Mouse (Mus musculus): ENCODE measurements at regions not wholly inside any gene's neighbourhood (a gene's known extent, or its start where the extent isn't known, plus 50 kb on each side); places are given as distances from the start of the nearest gene placed in this dataset.

DNA sequence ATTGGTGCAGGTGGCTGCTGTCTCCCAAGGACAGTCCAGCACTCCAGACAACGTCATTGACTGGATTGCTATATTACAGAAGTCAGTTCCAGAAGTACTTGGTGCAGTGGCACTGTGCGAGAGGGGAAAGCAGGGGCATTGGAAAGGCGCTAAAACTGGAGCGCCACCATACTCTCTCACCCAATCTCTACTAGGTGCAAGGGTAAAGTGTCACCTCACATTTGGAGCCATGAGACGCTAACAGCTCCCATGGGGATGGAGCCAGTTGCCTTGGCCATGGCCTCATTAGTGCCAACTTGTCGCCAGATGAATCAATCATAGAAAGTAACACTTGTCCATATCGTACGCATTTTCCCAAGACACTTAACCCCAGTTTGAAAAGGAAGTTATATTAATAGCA, 1617.2 kb upstream of the Gulo start:
- WGBS (ENCODE audit: insufficient replicate concordance), result 74% methylated on average over 8 of the region's 8 CpGs
- no peak overlapping the region for H3K4me3 ChIP-seq (replicated peaks)
- DNase-seq (no peak), ATAC-seq (ENCODE audit: low read depth) (no peak)
- no peak overlapping the region for H3K9ac ChIP-seq
- no peaks in the 10 kb centered on the region for H3K36me3 ChIP-seq
- H3K9me3 ChIP-seq (replicated peaks), result no peaks in the 10 kb centered on the region
- no peaks in the 10 kb centered on the region for H3K27me3 ChIP-seq
- no peaks in the 10 kb centered on the region for H3K4me1 ChIP-seq (replicated peaks)
- no peak overlapping the region for H3K4me2 ChIP-seq
- H3K27ac ChIP-seq, result no peak overlapping the region

GRCm38 (mm10) chr14:67623841-67624480, 1615.0 kb upstream of the Gulo start:
- H3K4me2 ChIP-seq, result no peak overlapping the region
- no peak overlapping the region for H3K9ac ChIP-seq
- H3K36me3 ChIP-seq, result no peaks in the 10 kb centered on the region
- no peaks in the 10 kb centered on the region for H3K27me3 ChIP-seq
- DNase-seq (no peak), ATAC-seq (ENCODE audit: low read depth) (no peak)
- no peak overlapping the region for H3K4me3 ChIP-seq (replicated peaks)
- WGBS (ENCODE audit: insufficient replicate concordance), result 41% methylated on average over 4 of the region's 4 CpGs
- no peaks in the 10 kb centered on the region for H3K9me3 ChIP-seq (replicated peaks)
- H3K27ac ChIP-seq, result no peak overlapping the region
- H3K4me1 ChIP-seq (replicated peaks), result no peaks in the 10 kb centered on the region

DNA sequence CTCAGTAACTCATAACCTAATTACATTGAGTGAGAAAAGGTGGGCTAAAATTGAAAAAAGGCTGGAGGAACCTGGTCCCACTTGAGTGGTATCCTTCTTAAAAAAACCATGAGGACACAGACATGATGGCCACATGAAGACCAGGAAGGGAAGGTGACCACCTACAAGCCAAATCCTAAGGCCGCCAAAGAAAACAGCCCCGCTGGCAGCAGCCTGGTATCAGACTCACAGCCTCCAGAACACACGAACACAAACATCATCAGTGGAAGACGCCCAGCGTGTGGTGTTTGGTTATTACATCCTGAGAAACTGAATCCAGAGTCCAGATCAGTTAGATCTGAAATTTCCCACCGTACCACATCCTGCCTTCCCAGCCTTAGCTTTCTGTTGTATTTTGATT, 1613.9 kb upstream of the Gulo start:
- no peaks in the 10 kb centered on the region for H3K36me3 ChIP-seq
- no peak overlapping the region for H3K4me2 ChIP-seq
- no peaks in the 10 kb centered on the region for H3K27me3 ChIP-seq
- H3K4me3 ChIP-seq (replicated peaks), result no peak overlapping the region
- H3K9ac ChIP-seq, result no peak overlapping the region
- 62% methylated on average over 6 of the region's 6 CpGs for WGBS (ENCODE audit: insufficient replicate concordance)
- DNase-seq (no peak), ATAC-seq (ENCODE audit: low read depth) (no peak)
- no peaks in the 10 kb centered on the region for H3K4me1 ChIP-seq (replicated peaks)
- no peak overlapping the region for H3K27ac ChIP-seq
- H3K9me3 ChIP-seq (replicated peaks), result no peaks in the 10 kb centered on the region

- Histone ChIP-seq H3K9me3 (replicated peaks) (no peaks in the 10 kb centered on the region), H3K9ac (no peak overlapping the region), H3K4me3 (replicated peaks) (no peak overlapping the region), H3K4me2 (no peak overlapping the region), H3K27ac (no peak overlapping the region), H3K27me3 (no peaks in the 10 kb centered on the region), H3K4me1 (replicated peaks) (no peaks in the 10 kb centered on the region), H3K36me3 (no peaks in the 10 kb centered on the region)
- ATAC-seq (ENCODE audit: low read depth) (no peak), DNase-seq (no peak)
- 48% methylated on average over 2 of the region's 2 CpGs for WGBS (ENCODE audit: insufficient replicate concordance)
These were observed 1612.5 kb upstream of the Gulo start for GRCm38 (mm10) chr14:67621486-67621885.

GRCm38 (mm10) chr14:67620854-67621476, 1612.0 kb upstream of the Gulo start:
- no peak overlapping the region for H3K4me3 ChIP-seq (replicated peaks)
- H3K36me3 ChIP-seq, result no peaks in the 10 kb centered on the region
- 32% methylated on average over 4 of the region's 4 CpGs for WGBS (ENCODE audit: insufficient replicate concordance)

DNA sequence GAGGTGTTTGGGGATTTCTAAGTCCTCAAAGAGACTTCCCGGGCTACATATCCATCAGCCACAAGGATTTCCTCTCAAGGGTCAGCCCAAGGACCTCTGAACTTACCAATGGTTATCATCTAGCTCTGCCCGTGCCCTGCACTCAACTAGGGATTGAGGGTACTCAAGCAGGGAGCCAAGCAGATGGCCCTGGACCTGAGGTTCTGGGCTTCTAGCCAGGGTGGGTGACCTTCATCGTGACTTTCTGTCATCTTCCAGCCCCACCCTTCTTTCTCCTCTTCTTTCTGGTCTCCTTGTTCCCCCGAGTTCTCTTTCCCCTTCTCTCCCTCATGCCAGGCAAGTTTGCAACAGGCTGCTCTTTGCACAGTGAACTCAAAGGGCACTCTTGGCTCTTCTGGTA, 1610.6 kb upstream of the Gulo start:
- WGBS (ENCODE audit: insufficient replicate concordance), result 58% methylated on average over 4 of the region's 4 CpGs
- no peaks in the 10 kb centered on the region for H3K27me3 ChIP-seq
- H3K4me2 ChIP-seq, result no peak overlapping the region
- no peak overlapping the region for H3K9ac ChIP-seq
- DNase-seq, result no peak
- no peak for ATAC-seq (ENCODE audit: low read depth)
- no peak overlapping the region for H3K4me3 ChIP-seq (replicated peaks)
- H3K36me3 ChIP-seq, result no peaks in the 10 kb centered on the region
- no peaks in the 10 kb centered on the region for H3K9me3 ChIP-seq (replicated peaks)
- no peak overlapping the region for H3K27ac ChIP-seq
- H3K4me1 ChIP-seq (replicated peaks), result no peaks in the 10 kb centered on the region

More at GRCm38 (mm10) chr14:67620854-67621476, 1612.0 kb upstream of the Gulo start:
- ATAC-seq (ENCODE audit: low read depth), result no peak
- no peaks in the 10 kb centered on the region for H3K9me3 ChIP-seq (replicated peaks)
- H3K27me3 ChIP-seq, result no peaks in the 10 kb centered on the region
- H3K4me1 ChIP-seq (replicated peaks), result no peaks in the 10 kb centered on the region
- no peak overlapping the region for H3K9ac ChIP-seq
- DNase-seq, result no peak
- H3K4me2 ChIP-seq, result no peak overlapping the region
- no peak overlapping the region for H3K27ac ChIP-seq

DNA sequence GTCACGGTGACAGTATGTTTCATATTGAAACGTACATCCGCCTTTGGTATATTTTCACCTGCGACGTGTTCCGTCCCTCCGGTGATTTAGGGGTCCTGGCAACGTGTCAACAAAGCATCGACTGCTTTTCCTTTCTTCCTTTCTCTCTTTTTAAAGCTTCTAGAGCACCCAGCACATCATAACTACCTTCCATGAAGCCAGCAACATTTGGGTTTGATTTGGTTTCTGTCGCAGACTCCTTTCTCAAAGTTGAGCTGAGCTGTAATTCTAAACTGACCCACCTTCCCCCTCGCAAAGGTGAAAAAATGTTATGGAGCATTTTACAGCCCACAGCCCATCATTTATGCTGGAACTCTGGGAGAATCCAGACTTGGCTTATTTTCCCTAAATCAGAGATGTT, 1605.4 kb upstream of the Gulo start:
- Histone ChIP-seq H3K36me3 (no peaks in the 10 kb centered on the region), H3K27ac (no peak overlapping the region), H3K9me3 (replicated peaks) (no peaks in the 10 kb centered on the region), H3K4me1 (replicated peaks) (no peaks in the 10 kb centered on the region), H3K4me3 (replicated peaks) (no peak overlapping the region), H3K4me2 (no peak overlapping the region), H3K27me3 (no peaks in the 10 kb centered on the region), H3K9ac (no peak overlapping the region)
- DNase-seq (no peak), ATAC-seq (ENCODE audit: low read depth) (no peak)
- WGBS (ENCODE audit: insufficient replicate concordance), result 75% methylated on average over 11 of the region's 11 CpGs

DNA sequence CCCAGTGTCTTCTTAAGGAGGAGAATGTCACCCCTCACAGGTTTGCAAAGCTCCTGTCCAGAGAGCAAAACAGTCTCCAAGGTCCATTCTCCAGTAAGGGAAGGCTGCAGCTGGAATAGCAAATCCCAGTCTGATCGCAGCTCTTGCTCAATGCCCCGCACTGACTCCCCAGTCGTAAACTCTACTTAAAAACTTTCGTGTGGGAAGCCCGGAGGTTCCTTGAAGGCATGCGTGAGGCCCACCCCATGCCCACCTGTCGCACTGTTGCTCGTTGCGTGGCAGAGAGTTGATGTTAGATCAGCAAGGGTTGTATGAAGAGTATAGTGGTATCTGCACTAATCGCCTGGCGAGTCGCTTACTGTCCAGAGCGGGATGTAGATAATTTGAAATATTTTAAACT, 1604.7 kb upstream of the Gulo start:
- no peak overlapping the region for H3K4me3 ChIP-seq (replicated peaks)
- no peak overlapping the region for H3K4me2 ChIP-seq
- H3K9ac ChIP-seq, result no peak overlapping the region
- no peak for DNase-seq
- no peaks in the 10 kb centered on the region for H3K27me3 ChIP-seq
- H3K4me1 ChIP-seq (replicated peaks), result no peaks in the 10 kb centered on the region
- WGBS (ENCODE audit: insufficient replicate concordance), result 70% methylated on average over 13 of the region's 13 CpGs
- no peaks in the 10 kb centered on the region for H3K9me3 ChIP-seq (replicated peaks)
- no peak for ATAC-seq (ENCODE audit: low read depth)
- H3K36me3 ChIP-seq, result no peaks in the 10 kb centered on the region
- H3K27ac ChIP-seq, result no peak overlapping the region

DNA sequence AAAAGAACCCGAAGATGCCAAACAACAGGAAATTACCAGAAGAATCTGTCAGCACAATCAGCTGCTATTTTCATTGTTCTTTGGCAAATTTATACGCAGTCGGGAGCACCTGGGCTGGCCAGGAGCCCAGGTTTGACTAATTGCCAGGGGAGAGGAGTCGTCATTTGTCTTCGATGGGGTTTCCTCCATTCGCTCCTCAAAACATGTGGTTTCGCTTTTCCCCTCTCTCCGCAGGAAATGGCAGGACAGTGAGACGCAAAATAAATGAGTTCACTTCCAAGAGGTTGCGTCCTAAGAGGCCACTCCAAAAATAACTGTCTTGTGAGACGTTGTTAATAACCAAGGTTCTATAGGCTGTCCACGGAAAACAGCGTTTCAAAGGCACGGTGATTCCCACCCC, 1604.2 kb upstream of the Gulo start:
- Histone ChIP-seq H3K4me1 (replicated peaks) (no peaks in the 10 kb centered on the region), H3K9ac (no peak overlapping the region), H3K4me3 (replicated peaks) (no peak overlapping the region), H3K9me3 (replicated peaks) (no peaks in the 10 kb centered on the region), H3K36me3 (no peaks in the 10 kb centered on the region), H3K27me3 (no peaks in the 10 kb centered on the region), H3K27ac (no peak overlapping the region), H3K4me2 (peak overlapping the region; percentile 25)
- ATAC-seq (ENCODE audit: low read depth), result no peak
- no peak for DNase-seq
- 24% methylated on average over 14 of the region's 14 CpGs for WGBS (ENCODE audit: insufficient replicate concordance)

DNA sequence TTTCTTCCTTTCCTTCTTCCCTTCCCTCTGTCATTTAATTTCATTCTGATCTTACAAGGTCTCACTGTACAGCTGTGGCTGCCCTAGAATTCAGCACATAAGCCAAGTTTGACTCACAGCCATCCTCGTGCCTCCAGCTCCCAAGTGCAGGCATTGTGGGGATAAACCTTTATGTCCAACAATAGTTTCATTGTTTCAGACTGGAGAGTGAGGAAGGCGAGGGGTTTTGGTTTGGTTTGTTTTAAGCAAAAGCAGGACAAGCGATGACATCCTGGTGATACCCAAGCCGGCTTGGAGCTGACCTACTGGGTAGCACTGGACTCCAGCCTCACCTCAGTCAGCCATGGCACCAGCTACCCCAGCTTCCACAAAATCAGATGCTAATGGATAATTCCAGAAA, 1603.5 kb upstream of the Gulo start:
- Histone ChIP-seq H3K4me2 (no peak overlapping the region), H3K4me1 (replicated peaks) (no peaks in the 10 kb centered on the region), H3K9ac (no peak overlapping the region), H3K27me3 (no peaks in the 10 kb centered on the region), H3K9me3 (replicated peaks) (no peaks in the 10 kb centered on the region), H3K27ac (no peak overlapping the region), H3K4me3 (replicated peaks) (no peak overlapping the region), H3K36me3 (no peaks in the 10 kb centered on the region)
- DNase-seq (no peak), ATAC-seq (ENCODE audit: low read depth) (no peak)
- WGBS (ENCODE audit: insufficient replicate concordance), result 48% methylated on average over 4 of the region's 4 CpGs

DNA sequence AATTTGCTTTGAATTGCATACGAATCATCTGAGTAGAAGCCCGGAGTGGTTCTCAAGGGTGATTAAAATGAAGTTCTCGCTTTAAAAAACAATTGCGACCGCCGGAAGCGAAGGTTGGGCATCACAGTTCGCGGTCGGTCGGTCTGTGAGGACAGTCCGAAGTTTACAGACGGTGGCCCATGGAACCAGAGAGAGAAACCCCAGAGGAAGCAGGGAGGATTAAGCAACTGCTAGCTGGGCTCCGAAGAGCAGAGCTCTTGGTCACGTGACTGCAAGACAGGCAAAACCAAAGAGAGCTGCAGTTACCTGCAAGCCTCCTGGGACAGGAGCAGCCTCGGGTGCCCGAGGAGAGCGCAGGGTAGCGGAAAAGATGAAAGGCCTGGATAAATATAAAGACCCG, 1599.3 kb upstream of the Gulo start:
- Histone ChIP-seq H3K4me1 (replicated peaks) (no peaks in the 10 kb centered on the region), H3K4me3 (replicated peaks) (no peak overlapping the region), H3K27ac (no peak overlapping the region), H3K9me3 (replicated peaks) (no peaks in the 10 kb centered on the region), H3K27me3 (no peaks in the 10 kb centered on the region), H3K36me3 (no peaks in the 10 kb centered on the region), H3K4me2 (peak overlapping the region; percentile 33), H3K9ac (no peak overlapping the region)
- DNase-seq (no peak), ATAC-seq (ENCODE audit: low read depth) (peak; percentile 48; the same call in 1 of the 2 replicates)
- WGBS (ENCODE audit: insufficient replicate concordance), result 21% methylated on average over 20 of the region's 20 CpGs

DNA sequence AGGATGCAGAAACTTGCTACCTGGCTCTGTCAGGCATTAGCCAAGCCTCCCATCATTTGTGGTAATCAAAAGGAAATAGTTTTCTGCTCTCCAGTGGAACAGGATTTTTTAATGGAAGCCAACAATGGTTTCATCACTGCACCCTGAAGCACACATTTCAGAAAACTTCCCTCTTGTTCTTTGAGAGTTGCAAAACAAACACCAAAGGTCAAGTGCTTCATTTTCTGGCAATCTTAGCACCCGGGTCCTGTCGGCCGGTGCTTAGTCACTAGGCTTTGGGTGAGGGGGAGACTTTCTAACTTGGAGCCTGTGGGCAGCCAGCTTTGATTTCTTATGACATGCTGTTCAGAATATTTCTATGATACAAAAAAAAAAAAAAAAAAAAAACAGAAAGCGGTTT, 1594.0 kb upstream of the Gulo start:
- Histone ChIP-seq H3K4me3 (replicated peaks) (no peak overlapping the region), H3K36me3 (no peaks in the 10 kb centered on the region), H3K4me1 (replicated peaks) (no peaks in the 10 kb centered on the region), H3K9ac (no peak overlapping the region), H3K9me3 (replicated peaks) (no peaks in the 10 kb centered on the region), H3K27me3 (no peaks in the 10 kb centered on the region), H3K4me2 (no peak overlapping the region), H3K27ac (no peak overlapping the region)
- ATAC-seq (ENCODE audit: low read depth) (no peak), DNase-seq (no peak)
- WGBS (ENCODE audit: insufficient replicate concordance), result 62% methylated on average over 4 of the region's 4 CpGs
